Mouse (Mus musculus) ES-Bruce4 (cell line): ENCODE results near the gene Rapgef5.

ENCODE experiments used
- CTCF ChIP-seq: IDR thresholded peaks from one replicate; pipeline ENCODE4 v1.8.1; 2011; ENCODE audit warnings: low read depth, low read length
- POLR2A ChIP-seq: IDR thresholded peaks from one replicate; pipeline ENCODE4 v1.8.1; 2011; ENCODE audit warnings: low read length; ENCODE audit not compliant: insufficient read depth

DNA sequence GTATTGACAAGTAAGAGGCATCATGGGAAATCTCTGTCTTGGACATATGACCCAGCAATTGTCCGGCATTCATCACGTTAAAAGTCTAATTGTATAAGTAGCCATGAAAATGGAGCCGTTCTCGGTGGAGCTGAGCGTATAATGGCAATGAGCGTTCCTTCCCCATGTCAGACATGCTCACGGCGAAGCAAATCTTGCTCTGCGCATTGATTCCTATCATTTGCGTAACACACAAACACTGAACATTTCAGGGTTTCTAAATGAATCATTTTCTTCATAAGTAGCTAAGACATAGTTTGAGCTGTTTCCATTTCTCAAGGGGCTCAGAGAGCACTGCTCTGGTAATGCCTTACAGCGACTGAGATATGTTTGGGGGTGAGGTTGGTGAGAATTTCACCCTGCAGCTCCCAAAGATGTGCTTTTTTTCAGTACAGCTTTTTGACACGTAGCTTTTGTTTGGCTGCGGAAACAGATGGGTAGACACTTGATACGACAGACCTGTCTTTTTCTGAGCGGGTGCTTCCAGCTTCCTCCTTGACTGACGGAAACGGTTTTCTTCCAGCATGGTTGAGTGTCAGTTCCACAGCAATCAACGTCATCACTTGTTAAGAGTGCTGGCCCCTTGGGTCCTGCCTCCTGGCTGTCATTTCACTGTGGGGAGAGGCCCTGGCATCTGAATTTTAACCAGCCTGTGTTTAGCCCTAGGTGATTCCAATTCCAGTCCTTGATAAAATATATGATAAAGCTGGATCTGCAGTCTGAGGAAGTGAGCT, 112.2 kb downstream of the Rapgef5 start:
- TF ChIP-seq POLR2A (no peak), CTCF (no peak)
